Mouse (Mus musculus) bone marrow macrophage, adult 2 months (primary cell): Measurements from ENCODE around the gene Gm20695.

ENCODE experiments used
- CTCF ChIP-seq: IDR thresholded peaks from 2 replicates; pipeline ENCODE4 v1.5.1; 2012; ENCODE audit warnings: low read depth, mild to moderate bottlenecking, low read length, moderate library complexity
- POLR2A ChIP-seq: IDR thresholded peaks from 2 replicates; pipeline ENCODE4 v1.6.1; 2012; ENCODE audit warnings: mild to moderate bottlenecking, low read depth, low read length, borderline replicate concordance

DNA sequence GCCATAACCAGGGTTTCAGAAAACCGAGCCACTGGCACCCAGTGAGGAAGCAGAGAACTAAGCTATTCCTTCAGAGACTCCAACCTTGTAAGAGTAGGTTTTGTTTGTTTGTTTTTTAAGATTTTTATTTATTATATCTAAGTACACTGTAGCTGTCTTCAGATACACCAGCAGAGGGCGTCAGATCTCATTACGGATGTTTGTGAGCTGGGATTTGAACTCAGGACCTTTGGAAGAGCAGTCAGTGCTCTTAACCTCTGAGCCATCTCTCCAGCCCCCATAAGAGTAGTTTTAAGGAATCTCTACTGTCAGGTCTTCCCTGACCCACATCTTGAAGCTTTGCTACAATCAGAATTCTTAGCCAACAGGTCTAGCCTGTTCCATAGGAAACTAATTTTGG, 36.0 kb upstream of the Gm20695 start:
- no peak for TF ChIP-seq POLR2A
- TF ChIP-seq CTCF, result no peak
